Mouse (Mus musculus) kidney, adult 2 months (tissue): ENCODE measurements around the gene Nubp1.

Experiments
- CTCF ChIP-seq: fragments of 200-500 bp; conservative IDR thresholded peaks from 2 replicates; pipeline ENCODE4 v1.5.1; 2011; ENCODE audit warnings: low read depth, mild to moderate bottlenecking, control low read depth, low read length, moderate library complexity, mixed read lengths; ENCODE audit not compliant: insufficient read depth, insufficient read length
- POLR2A ChIP-seq: fragments of 200-500 bp; IDR thresholded peaks from one replicate; pipeline ENCODE4 v1.6.1; 2011; ENCODE audit warnings: low read depth, low read length, control low read depth

DNA sequence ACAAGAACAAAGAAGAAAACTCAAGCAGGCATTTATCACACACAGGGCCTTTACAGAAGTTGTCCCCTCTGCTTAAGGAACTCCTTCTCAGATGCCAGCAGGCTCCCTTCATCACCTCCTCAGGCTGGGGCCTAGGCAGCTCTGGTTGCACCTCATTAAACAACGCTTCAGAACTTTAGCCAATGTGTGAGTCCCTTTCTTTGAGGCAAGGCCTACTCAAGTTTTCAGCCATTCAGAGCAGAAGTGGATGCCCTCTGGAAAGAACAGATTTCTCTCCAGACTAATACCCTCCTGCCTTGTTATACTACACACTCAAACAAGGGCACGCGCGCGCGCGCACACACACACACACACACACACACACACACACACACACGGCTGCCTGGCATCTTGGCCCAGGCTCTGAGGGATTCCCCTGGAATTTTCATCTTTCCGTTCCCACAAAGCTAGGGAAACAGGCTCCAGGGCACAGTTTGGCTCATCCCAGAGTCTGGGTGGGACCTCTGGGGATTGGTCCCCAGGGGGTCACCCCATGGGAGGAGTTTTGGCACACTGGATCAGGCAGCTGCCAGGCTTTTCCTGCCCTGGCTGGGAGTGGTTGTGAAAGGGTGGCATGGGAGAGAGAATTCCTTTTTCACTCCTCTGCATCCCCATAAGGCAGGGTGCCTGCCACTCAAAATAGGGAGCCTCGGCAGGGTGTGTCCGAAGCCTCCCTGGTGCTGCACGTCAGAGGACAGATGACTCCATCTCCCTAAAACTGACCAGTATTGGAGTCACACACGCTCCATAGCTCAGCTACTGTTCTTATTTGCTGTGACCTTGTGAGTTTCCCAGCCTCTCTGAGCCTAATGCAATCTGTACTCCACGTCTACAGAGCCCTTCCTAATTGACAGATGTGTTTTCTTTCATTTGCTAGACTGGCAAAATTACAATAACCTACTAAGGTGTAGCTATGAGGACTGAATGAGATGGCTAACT is 45.2 kb upstream of the Nubp1 start:
- TF ChIP-seq CTCF (no peak), POLR2A (no peak)
